Mouse (Mus musculus) liver, embryonic 12.5 days (tissue): ENCODE measurements around the gene Adamtsl1. TPM values are rescaled to one million over a fixed set of nuclear protein-coding genes. Genes with fewer than 3 reads are reported as not detected.

Experiments
- ATAC-seq: fragments of 200-750 bp; cut with Nextera tagmentation; 2 replicates; pipeline ENCODE4 v1.8.0; 2017; ENCODE audit warnings: moderate number of reproducible peaks, mild to moderate bottlenecking, moderate library complexity
- H3K27ac ChIP-seq: fragments of 300-500 bp; sonication (generic); 2 replicates; pipeline ENCODE4 v1.5.1; 2016; ENCODE audit warnings: mild to moderate bottlenecking
- H3K27me3 ChIP-seq: fragments of 300-500 bp; sonication (generic); replicated peaks from 2 replicates; pipeline ENCODE4 v1.6.1; 2016; ENCODE audit warnings: mild to moderate bottlenecking, moderate library complexity
- H3K36me3 ChIP-seq: fragments of 300-500 bp; sonication (generic); 2 replicates; pipeline ENCODE4 v1.6.1; 2016; ENCODE audit warnings: mild to moderate bottlenecking, moderate library complexity
- H3K4me1 ChIP-seq: fragments of 300-500 bp; sonication (generic); 2 replicates; pipeline ENCODE4 v1.6.1; 2016
- H3K4me2 ChIP-seq: fragments of 300-500 bp; sonication (generic); 2 replicates; pipeline ENCODE4 v1.6.1; 2016; ENCODE audit warnings: mild to moderate bottlenecking, moderate library complexity
- H3K4me3 ChIP-seq: fragments of 300-500 bp; sonication (generic); 2 replicates; pipeline ENCODE4 v1.5.1; 2016; ENCODE audit warnings: mild to moderate bottlenecking, moderate library complexity
- H3K9ac ChIP-seq: fragments of 300-500 bp; sonication (generic); 2 replicates; pipeline ENCODE4 v1.6.1; 2016; ENCODE audit warnings: mild to moderate bottlenecking, moderate library complexity
- H3K9me3 ChIP-seq: fragments of 300-500 bp; sonication (generic); replicated peaks from 2 replicates; pipeline ENCODE4 v1.6.1; 2016; ENCODE audit warnings: mild to moderate bottlenecking, moderate library complexity
- WGBS: fragments of 180-500 bp; shearing (Covaris S2); methylation state at CpG from one replicate; pipeline ENCODE4 v1.1.7; 2016; ENCODE audit not compliant: insufficient replicate concordance; 5-methylcytosine and 5-hydroxymethylcytosine counted together
- polyA plus RNA-seq: library from polyadenylated mRNA; unstranded; fragments of >200 nt; fragmentation: Nextera tagmentation; extraction: Ambion mirVana; gene quantifications from 2 replicates; pipeline ENCODE4 v1.2.1, GENCODE M21; 2016

The Adamtsl1 gene
- polyA plus RNA-seq, 1 experiment from 2014 or later: 2.4 TPM

- H3K9me3 ChIP-seq: no peaks in the 10 kb centered on the region
- no peak overlapping the region for H3K4me2 ChIP-seq
- H3K27me3 ChIP-seq: no peaks in the 10 kb centered on the region
- no peaks in the 10 kb centered on the region for H3K36me3 ChIP-seq
- H3K4me1 ChIP-seq: no peaks in the 10 kb centered on the region
- H3K4me3 ChIP-seq: no peak overlapping the region
- WGBS: 76% methylated on average over 4 of the region's 4 CpGs
- no peak overlapping the region for H3K9ac ChIP-seq
- H3K27ac ChIP-seq: no peak overlapping the region
- no peak for ATAC-seq
Measured at GRCm38 (mm10) chr4:85881318-85881717, 367.3 kb downstream of the Adamtsl1 start.

DNA sequence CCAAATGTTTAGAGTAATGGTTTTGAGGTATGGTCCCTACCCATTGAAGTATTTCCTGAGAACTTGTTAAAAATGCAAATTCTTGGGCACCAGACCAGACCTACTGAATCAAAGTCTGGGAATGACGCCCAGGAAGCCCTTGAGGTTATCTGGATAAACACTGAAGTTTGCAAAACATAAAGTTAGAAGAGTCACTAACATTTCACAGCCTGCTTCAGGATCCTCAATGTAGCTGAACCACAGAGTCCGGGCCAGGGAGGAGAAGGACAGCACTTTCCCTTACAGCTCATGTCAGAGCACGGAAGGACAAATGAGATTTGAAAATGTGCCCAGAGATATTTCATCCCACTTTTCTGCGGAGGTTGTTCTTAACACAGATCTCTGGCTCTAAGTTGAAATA is 370.1 kb downstream of the Adamtsl1 start:
- 56% methylated on average over 4 of the region's 4 CpGs for WGBS
- Histone ChIP-seq H3K36me3 (no peaks in the 10 kb centered on the region), H3K4me2 (no peak overlapping the region), H3K9ac (no peak overlapping the region), H3K4me3 (no peak overlapping the region), H3K4me1 (no peaks in the 10 kb centered on the region), H3K9me3 (no peaks in the 10 kb centered on the region), H3K27ac (no peak overlapping the region), H3K27me3 (no peaks in the 10 kb centered on the region)
- no peak for ATAC-seq

- H3K4me3 ChIP-seq: no peak overlapping the region
- H3K36me3 ChIP-seq: no peaks in the 10 kb centered on the region
- ATAC-seq: no peak
- no peak overlapping the region for H3K27ac ChIP-seq
- H3K4me1 ChIP-seq: no peaks in the 10 kb centered on the region
- no peak overlapping the region for H3K9ac ChIP-seq
- WGBS: 46% methylated on average over 2 of the region's 2 CpGs
- no peak overlapping the region for H3K4me2 ChIP-seq
- no peaks in the 10 kb centered on the region for H3K9me3 ChIP-seq
- H3K27me3 ChIP-seq: no peaks in the 10 kb centered on the region
Measured at GRCm38 (mm10) chr4:85889877-85890598, 376.1 kb downstream of the Adamtsl1 start.

DNA sequence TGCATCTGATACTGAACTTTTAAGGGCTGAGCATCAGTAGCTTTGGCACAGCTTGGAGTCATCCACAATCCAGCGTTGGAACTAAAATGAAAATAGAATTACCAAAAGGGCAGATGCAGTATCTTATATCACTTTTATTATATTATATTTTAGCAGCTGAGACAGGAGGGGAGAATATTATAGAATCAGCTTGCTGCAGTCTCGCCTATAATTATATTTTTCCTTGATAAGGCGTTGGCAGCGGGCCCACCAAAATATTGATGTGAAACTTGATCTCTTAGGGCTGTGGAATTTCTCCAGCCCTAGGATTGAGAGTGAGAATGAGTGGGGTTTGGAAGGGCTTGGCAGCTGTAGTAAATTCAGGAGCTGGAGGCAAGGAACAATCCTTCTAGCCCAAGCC is 387.3 kb downstream of the Adamtsl1 start:
- Histone ChIP-seq H3K9me3 (no peaks in the 10 kb centered on the region), H3K9ac (no peak overlapping the region), H3K4me3 (no peak overlapping the region), H3K4me2 (no peak overlapping the region), H3K4me1 (no peaks in the 10 kb centered on the region), H3K27ac (no peak overlapping the region), H3K36me3 (no peaks in the 10 kb centered on the region), H3K27me3 (no peaks in the 10 kb centered on the region)
- WGBS: 72% methylated on average over 4 of the region's 4 CpGs
- no peak for ATAC-seq

GRCm38 (mm10) chr4:85904217-85904616 is 390.2 kb downstream of the Adamtsl1 start:
- Histone ChIP-seq H3K27me3 (no peaks in the 10 kb centered on the region), H3K36me3 (no peaks in the 10 kb centered on the region), H3K4me1 (no peaks in the 10 kb centered on the region), H3K4me2 (no peak overlapping the region), H3K4me3 (no peak overlapping the region), H3K9me3 (no peaks in the 10 kb centered on the region), H3K9ac (no peak overlapping the region), H3K27ac (no peak overlapping the region)
- ATAC-seq: no peak
- WGBS: 55% methylated on average over 5 of the region's 5 CpGs

DNA sequence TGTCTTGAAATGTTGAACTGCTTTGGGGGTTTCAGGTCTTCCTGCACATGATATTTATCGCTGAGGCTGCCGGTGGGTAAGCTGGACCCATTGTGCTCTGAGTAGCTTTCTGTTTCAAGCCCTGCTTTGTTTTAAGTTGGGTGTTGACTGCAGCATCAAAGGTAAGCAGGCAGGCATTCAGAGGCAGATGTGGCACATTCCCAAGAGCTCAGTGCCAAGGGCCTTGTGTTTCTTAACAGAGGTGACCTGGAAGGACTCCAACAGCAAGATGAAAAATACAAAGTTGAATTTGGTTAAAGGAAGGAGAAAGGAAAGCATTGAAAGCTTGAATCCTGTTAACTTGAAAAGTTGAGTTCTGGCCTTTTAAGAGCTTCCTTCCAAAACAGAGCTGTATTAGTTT is 402.1 kb downstream of the Adamtsl1 start:
- Histone ChIP-seq H3K36me3 (no peaks in the 10 kb centered on the region), H3K4me3 (no peak overlapping the region), H3K4me2 (no peak overlapping the region), H3K27me3 (no peaks in the 10 kb centered on the region), H3K9ac (no peak overlapping the region), H3K4me1 (no peaks in the 10 kb centered on the region), H3K9me3 (0 out of 2 replicates have a peak, but pooled peaks cover 4% of the 10 kb centered on the region), H3K27ac (no peak overlapping the region)
- 75% methylated on average over 2 of the region's 2 CpGs for WGBS
- ATAC-seq: no peak

DNA sequence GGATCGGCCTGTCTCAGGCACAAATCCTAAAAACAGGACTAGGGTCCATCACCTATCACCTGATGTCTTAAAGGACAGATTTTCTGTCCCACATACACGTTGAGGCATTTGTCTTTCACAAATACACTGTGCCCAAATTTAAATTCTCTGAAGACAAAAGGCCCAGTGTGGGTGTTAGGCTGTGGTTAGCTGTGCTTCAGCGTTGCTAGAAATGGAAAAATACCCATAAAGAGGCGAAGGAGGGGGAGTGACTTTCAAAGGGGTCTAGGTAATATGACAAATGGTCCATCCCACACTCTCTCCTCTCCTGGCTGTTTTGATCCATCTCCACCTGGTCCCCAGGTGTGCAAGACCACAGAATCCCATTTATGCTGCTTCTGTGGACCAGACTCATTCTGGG is 404.4 kb downstream of the Adamtsl1 start:
- no peak for ATAC-seq
- H3K4me2 ChIP-seq: no peak overlapping the region
- H3K9ac ChIP-seq: no peak overlapping the region
- no peak overlapping the region for H3K4me3 ChIP-seq
- no peak overlapping the region for H3K27ac ChIP-seq
- no peaks in the 10 kb centered on the region for H3K36me3 ChIP-seq
- H3K9me3 ChIP-seq: 0 out of 2 replicates have a peak, but pooled peaks cover 4% of the 10 kb centered on the region
- H3K27me3 ChIP-seq: no peaks in the 10 kb centered on the region
- H3K4me1 ChIP-seq: no peaks in the 10 kb centered on the region
- WGBS: 62% methylated on average over 4 of the region's 4 CpGs

- no peaks in the 10 kb centered on the region for H3K27me3 ChIP-seq
Measured at GRCm38 (mm10) chr4:85920474-85920873, 406.5 kb downstream of the Adamtsl1 start.

GRCm38 (mm10) chr4:85922741-85923140 is 408.8 kb downstream of the Adamtsl1 start:
- Histone ChIP-seq H3K4me2 (no peak overlapping the region), H3K9me3 (no peaks in the 10 kb centered on the region), H3K9ac (no peak overlapping the region), H3K4me3 (no peak overlapping the region), H3K27ac (no peak overlapping the region), H3K27me3 (no peaks in the 10 kb centered on the region), H3K36me3 (no peaks in the 10 kb centered on the region), H3K4me1 (no peaks in the 10 kb centered on the region)
- WGBS: 84% methylated on average over 4 of the region's 4 CpGs
- no peak for ATAC-seq

More at GRCm38 (mm10) chr4:85920474-85920873, 406.5 kb downstream of the Adamtsl1 start:
- no peak overlapping the region for H3K4me3 ChIP-seq
- no peak overlapping the region for H3K4me2 ChIP-seq
- H3K9me3 ChIP-seq: no peaks in the 10 kb centered on the region
- H3K4me1 ChIP-seq: no peaks in the 10 kb centered on the region
- H3K36me3 ChIP-seq: no peaks in the 10 kb centered on the region
- ATAC-seq: no peak
- no peak overlapping the region for H3K9ac ChIP-seq
- H3K27ac ChIP-seq: no peak overlapping the region
- whole genome bisulfite sequencing: 52% methylated on average over 3 of the region's 3 CpGs

GRCm38 (mm10) chr4:85932129-85932528 is 418.2 kb downstream of the Adamtsl1 start:
- no peaks in the 10 kb centered on the region for H3K4me1 ChIP-seq
- no peak overlapping the region for H3K27ac ChIP-seq
- no peak overlapping the region for H3K4me2 ChIP-seq
- no peak for ATAC-seq
- no peaks in the 10 kb centered on the region for H3K27me3 ChIP-seq
- no peak overlapping the region for H3K9ac ChIP-seq
- no peaks in the 10 kb centered on the region for H3K36me3 ChIP-seq
- H3K4me3 ChIP-seq: no peak overlapping the region
- H3K9me3 ChIP-seq: no peaks in the 10 kb centered on the region

DNA sequence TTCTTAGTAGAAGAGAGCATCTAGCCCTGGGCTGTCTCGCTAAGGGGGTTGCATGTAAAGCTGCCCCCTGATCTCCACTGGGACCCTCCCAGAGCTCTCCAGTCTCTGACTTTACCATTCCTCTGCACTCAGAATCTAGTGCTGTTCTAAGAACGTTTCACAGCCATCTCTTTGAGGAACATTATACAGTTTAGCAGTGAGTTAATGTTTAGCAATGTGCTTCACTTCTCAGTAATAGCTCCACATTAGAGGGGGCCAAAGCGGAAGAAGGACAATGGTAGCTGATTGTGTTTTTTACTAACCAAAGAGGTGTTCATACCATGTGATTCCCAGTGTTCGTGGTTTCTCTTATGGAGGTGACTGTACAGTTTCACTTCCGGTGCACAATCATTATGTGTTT is 425.5 kb downstream of the Adamtsl1 start:
- ATAC-seq: no peak
- WGBS: 57% methylated on average over 5 of the region's 5 CpGs

DNA sequence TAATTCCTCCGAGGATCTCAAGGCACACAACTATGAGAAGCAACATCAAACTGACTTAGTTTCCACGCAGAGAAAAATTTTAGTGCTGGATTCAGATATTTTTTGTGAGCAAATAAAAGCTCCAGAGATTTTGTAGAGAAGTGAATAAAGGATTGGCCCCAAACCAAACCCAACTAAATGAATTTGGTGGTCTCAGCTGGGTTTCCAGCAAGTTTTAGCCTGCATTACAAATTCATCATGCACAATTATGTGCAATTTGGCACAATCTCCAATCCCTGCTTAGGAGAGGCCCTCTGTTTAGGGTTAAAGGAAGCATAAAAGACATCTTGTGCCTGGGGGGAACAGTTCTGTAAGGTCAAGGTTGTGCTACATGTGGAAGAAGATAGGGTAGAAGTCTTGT is 427.9 kb downstream of the Adamtsl1 start:
- Histone ChIP-seq H3K4me3 (no peak overlapping the region), H3K27me3 (no peaks in the 10 kb centered on the region), H3K9ac (no peak overlapping the region), H3K4me2 (no peak overlapping the region), H3K9me3 (no peaks in the 10 kb centered on the region), H3K36me3 (no peaks in the 10 kb centered on the region), H3K27ac (no peak overlapping the region), H3K4me1 (no peaks in the 10 kb centered on the region)
- WGBS: 73% methylated on average over 2 of the region's 2 CpGs
- ATAC-seq: no peak

More for the DNA sequence above, 425.5 kb downstream of the Adamtsl1 start:
- Histone ChIP-seq H3K9me3 (no peaks in the 10 kb centered on the region), H3K4me3 (no peak overlapping the region), H3K27ac (no peak overlapping the region), H3K4me1 (no peaks in the 10 kb centered on the region), H3K4me2 (no peak overlapping the region), H3K27me3 (no peaks in the 10 kb centered on the region), H3K9ac (no peak overlapping the region), H3K36me3 (no peaks in the 10 kb centered on the region)

DNA sequence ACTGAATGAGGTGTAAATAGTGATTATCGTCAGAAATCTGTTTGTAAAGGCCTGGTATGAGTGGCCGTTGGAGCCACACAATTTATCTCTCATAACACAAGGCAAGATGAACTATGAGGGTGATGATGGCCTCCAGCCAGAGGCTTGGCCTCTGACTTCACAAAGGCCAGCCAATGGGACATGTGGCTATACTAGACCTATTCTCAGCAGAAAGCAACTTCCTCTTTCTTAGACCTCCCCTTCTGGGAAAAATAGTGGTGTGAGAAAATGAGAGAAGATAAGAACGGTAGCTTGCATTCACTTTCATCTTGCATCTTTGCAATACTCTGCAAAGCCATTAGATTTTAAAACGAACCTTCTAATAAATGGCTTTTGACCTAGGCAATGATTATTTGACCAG is 439.6 kb downstream of the Adamtsl1 start:
- WGBS: 18% methylated on average over 4 of the region's 4 CpGs
- Histone ChIP-seq H3K9me3 (no peaks in the 10 kb centered on the region), H3K9ac (no peak overlapping the region), H3K36me3 (no peaks in the 10 kb centered on the region), H3K27me3 (no peaks in the 10 kb centered on the region), H3K27ac (no peak overlapping the region), H3K4me1 (peaks cover 21% of the 10 kb centered on the region; the same call in 1 of the 2 replicates), H3K4me2 (no peak overlapping the region), H3K4me3 (no peak overlapping the region)
- peak; percentile 87 for ATAC-seq
